Mouse (Mus musculus) limb, embryonic 11.5 days (tissue): ENCODE measurements around the gene Zfp324. TPM values are rescaled to one million over a fixed set of nuclear protein-coding genes. Genes with fewer than 3 reads are reported as not detected.

ENCODE experiments used
- ATAC-seq: fragments of 200-750 bp; cut with Nextera tagmentation; 2 replicates; pipeline ENCODE4 v1.8.0; 2017; ENCODE audit warnings: low read depth; ENCODE audit not compliant: insufficient number of reproducible peaks, low FRiP score, low TSS enrichment
- DNase-seq: peaks from one replicate; pipeline ENCODE4 v3.0.0-alpha.2; 2015; ENCODE audit warnings: low spot score
- H3K27ac ChIP-seq: fragments of 300-500 bp; sonication (generic); replicated peaks from 2 replicates; pipeline ENCODE4 v1.5.1; 2014; ENCODE audit warnings: low read depth, mild to moderate bottlenecking, low read length
- H3K27me3 ChIP-seq: fragments of 300-500 bp; sonication (generic); 2 replicates; pipeline ENCODE4 v1.6.1; 2014; ENCODE audit warnings: mild to moderate bottlenecking, low read length, mixed read lengths; ENCODE audit not compliant: control insufficient read depth, insufficient read depth
- H3K36me3 ChIP-seq: fragments of 300-500 bp; sonication (generic); 2 replicates; pipeline ENCODE4 v1.6.1; 2014; ENCODE audit warnings: mild to moderate bottlenecking, low read length, moderate library complexity, mixed read lengths; ENCODE audit not compliant: control insufficient read depth, insufficient read depth
- H3K4me1 ChIP-seq: fragments of 300-500 bp; sonication (generic); 2 replicates; pipeline ENCODE4 v1.6.1; 2014; ENCODE audit warnings: low read length, mixed read lengths; ENCODE audit not compliant: control insufficient read depth, insufficient read depth
- H3K4me2 ChIP-seq: fragments of 300-500 bp; sonication (generic); 2 replicates; pipeline ENCODE4 v1.6.1; 2014; ENCODE audit warnings: low read depth, mild to moderate bottlenecking, moderate library complexity; ENCODE audit not compliant: severe bottlenecking
- H3K4me3 ChIP-seq: fragments of 300-500 bp; sonication (generic); 2 replicates; pipeline ENCODE4 v1.5.1; 2014; ENCODE audit warnings: low read depth, low read length
- H3K9ac ChIP-seq: fragments of 300-500 bp; sonication (generic); 2 replicates; pipeline ENCODE4 v1.6.1; 2014; ENCODE audit warnings: mild to moderate bottlenecking, low read length
- H3K9me3 ChIP-seq: fragments of 300-500 bp; sonication (generic); 2 replicates; pipeline ENCODE4 v1.6.1; 2016; ENCODE audit warnings: low read length; ENCODE audit not compliant: control insufficient read depth
- WGBS: fragments of 180-500 bp; shearing (Covaris S2); extraction: QIAGEN DNeasy Blood & Tissue Kit; methylation state at CpG from one replicate; pipeline ENCODE4 v1.1.7; 2014; 5-methylcytosine and 5-hydroxymethylcytosine counted together
- polyA plus RNA-seq: library from polyadenylated mRNA; unstranded; fragments of >200 nt; fragmentation: Nextera tagmentation; extraction: Ambion mirVana; gene quantifications from 2 replicates; pipeline ENCODE4 v1.2.1, GENCODE M21; 2014

Gene Zfp324
- polyA plus RNA-seq, 1 experiment from 2014 or later, result 8.2 TPM

- no peaks in the 10 kb centered on the region for H3K4me1 ChIP-seq
- no peak overlapping the region for H3K9ac ChIP-seq
- no peak overlapping the region for H3K4me2 ChIP-seq
- no peaks in the 10 kb centered on the region for H3K36me3 ChIP-seq
- H3K9me3 ChIP-seq, result no peaks in the 10 kb centered on the region
- no peak for DNase-seq
- H3K4me3 ChIP-seq, result no peak overlapping the region
- WGBS, result 76% methylated on average over 5 of the region's 5 CpGs
- H3K27ac ChIP-seq, result no peak overlapping the region
- H3K27me3 ChIP-seq, result no peaks in the 10 kb centered on the region
- ATAC-seq, result no peak
These were observed 8.1 kb upstream of the Zfp324 start for GRCm38 (mm10) chr7:12957511-12957910.

GRCm38 (mm10) chr7:12958948-12959347 lies 6.7 kb upstream of the Zfp324 start:
- no peak for ATAC-seq
- no peaks in the 10 kb centered on the region for H3K27me3 ChIP-seq
- H3K4me1 ChIP-seq, result no peaks in the 10 kb centered on the region
- H3K9me3 ChIP-seq, result no peaks in the 10 kb centered on the region
- no peak overlapping the region for H3K27ac ChIP-seq
- no peak overlapping the region for H3K4me2 ChIP-seq
- H3K36me3 ChIP-seq, result no peaks in the 10 kb centered on the region
- no peak for DNase-seq
- H3K9ac ChIP-seq, result no peak overlapping the region
- 76% methylated on average over 4 of the region's 4 CpGs for WGBS
- no peak overlapping the region for H3K4me3 ChIP-seq

- no peak for ATAC-seq
- Histone ChIP-seq H3K27ac (no peak overlapping the region), H3K27me3 (no peaks in the 10 kb centered on the region), H3K36me3 (no peaks in the 10 kb centered on the region), H3K4me1 (no peaks in the 10 kb centered on the region), H3K4me3 (no peak overlapping the region), H3K9me3 (no peaks in the 10 kb centered on the region), H3K9ac (no peak overlapping the region), H3K4me2 (no peak overlapping the region)
- no peak for DNase-seq
- 16% methylated on average over 4 of the region's 4 CpGs for WGBS
These were observed 5.9 kb upstream of the Zfp324 start for GRCm38 (mm10) chr7:12959718-12960117.

GRCm38 (mm10) chr7:12961511-12962141 lies 4.0 kb upstream of the Zfp324 start:
- peak overlapping the region; percentile 39 for H3K4me2 ChIP-seq
- H3K27ac ChIP-seq, result peak overlapping the region; percentile 24; the same call in 1 of the 2 replicates
- peak; percentile 78 for DNase-seq
- H3K27me3 ChIP-seq, result no peaks in the 10 kb centered on the region
- no peaks in the 10 kb centered on the region for H3K9me3 ChIP-seq
- H3K36me3 ChIP-seq, result no peaks in the 10 kb centered on the region
- WGBS, result 4% methylated on average over 29 of the region's 29 CpGs
- peak overlapping the region; percentile 42 for H3K4me3 ChIP-seq
- ATAC-seq, result peak; percentile 78
- H3K9ac ChIP-seq, result peak overlapping the region; percentile 55
- peaks cover 2% of the 10 kb centered on the region; the same call in 1 of the 2 replicates for H3K4me1 ChIP-seq

DNA sequence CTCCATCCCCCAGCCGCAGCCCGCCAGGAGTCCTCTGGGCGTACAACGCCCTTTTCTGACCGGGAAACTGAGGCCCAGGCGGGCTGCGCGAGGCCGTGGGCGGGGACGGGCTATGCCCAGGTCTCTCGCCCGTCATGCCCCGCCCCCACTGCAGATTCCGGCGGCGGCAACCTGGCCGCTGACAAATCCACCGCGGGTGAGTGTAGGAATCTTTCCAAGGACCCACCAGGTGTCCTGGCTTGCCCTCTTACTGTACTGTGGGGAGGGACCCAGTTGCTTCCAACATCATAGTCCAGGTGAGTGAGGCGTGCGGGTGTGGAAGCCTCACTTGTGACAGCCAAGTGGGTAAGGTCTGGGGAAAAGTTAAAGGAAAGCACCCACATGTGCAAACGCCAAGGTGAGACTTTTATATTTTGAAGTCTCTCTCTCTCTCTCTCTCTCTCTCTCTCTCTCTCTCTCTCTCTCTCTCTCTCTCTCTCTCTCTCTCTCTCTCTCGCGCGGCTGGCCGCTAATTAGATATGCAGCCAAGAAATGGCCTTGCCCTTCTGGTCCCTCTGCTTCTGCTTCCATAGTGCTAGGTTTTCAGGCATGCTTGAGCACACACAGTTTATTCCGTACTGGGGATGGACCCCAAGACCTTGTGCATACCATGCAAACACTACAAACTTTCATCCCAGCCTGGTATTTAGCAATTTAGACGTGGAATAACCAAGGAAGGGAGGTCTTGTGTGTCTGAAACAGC lies 637 bp downstream of the Zfp324 start:
- 1% methylated on average over 25 of the region's 29 CpGs for WGBS
- peak; percentile 67 for DNase-seq
- ATAC-seq, result peak; percentile 24

DNA sequence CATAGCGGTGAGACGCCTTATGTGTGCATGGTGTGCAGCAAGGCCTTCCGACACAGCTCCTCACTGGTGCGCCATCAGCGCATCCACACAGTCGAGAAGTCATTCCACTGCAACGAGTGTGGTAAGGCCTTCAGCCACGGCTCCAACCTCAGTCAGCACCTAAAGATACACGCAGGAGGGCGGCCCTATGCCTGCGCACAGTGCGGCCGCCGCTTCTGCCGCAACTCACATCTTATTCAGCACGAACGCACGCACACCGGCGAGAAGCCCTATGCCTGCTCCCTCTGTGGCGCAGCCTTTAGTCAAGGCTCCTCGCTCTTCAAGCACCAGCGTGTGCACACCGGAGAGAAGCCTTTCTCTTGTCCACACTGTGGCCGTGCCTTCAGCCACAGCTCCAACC lies 5.3 kb downstream of the Zfp324 start:
- no peak for DNase-seq
- no peak for ATAC-seq
- Histone ChIP-seq H3K4me1 (peaks cover 6% of the 10 kb centered on the region; the same call in 1 of the 2 replicates), H3K27me3 (no peaks in the 10 kb centered on the region), H3K9me3 (no peaks in the 10 kb centered on the region), H3K4me2 (no peak overlapping the region), H3K36me3 (peaks cover 10% of the 10 kb centered on the region), H3K27ac (no peak overlapping the region), H3K4me3 (no peak overlapping the region), H3K9ac (no peak overlapping the region)
- 94% methylated on average over 25 of the region's 25 CpGs for WGBS

More for the DNA sequence above, 637 bp downstream of the Zfp324 start:
- H3K36me3 ChIP-seq, result peaks cover 9% of the 10 kb centered on the region
- peak overlapping the region; percentile 75 for H3K27ac ChIP-seq
- no peaks in the 10 kb centered on the region for H3K9me3 ChIP-seq
- peak overlapping the region; percentile 86 for H3K4me3 ChIP-seq
- H3K4me2 ChIP-seq, result peak overlapping the region; percentile 91
- no peaks in the 10 kb centered on the region for H3K27me3 ChIP-seq
- H3K4me1 ChIP-seq, result peaks cover 6% of the 10 kb centered on the region; the same call in 1 of the 2 replicates
- peak overlapping the region; percentile 89 for H3K9ac ChIP-seq

- peak within 1 kb of the TSS; percentile 58 for H3K4me2 ChIP-seq
- DNase-seq (peak; percentile 97), ATAC-seq (peak; percentile 99)
- no peaks in the 10 kb centered on the region for H3K4me1 ChIP-seq
- peak within 1 kb of the TSS; percentile 68 for H3K9ac ChIP-seq
- WGBS, result under 1% methylated on average over 47 of the region's 49 CpGs
- no peaks in the 10 kb centered on the region for H3K27me3 ChIP-seq
- H3K36me3 ChIP-seq, result peaks cover 3% of the 10 kb centered on the region; the same call in 1 of the 2 replicates
- peak within 1 kb of the TSS; percentile 65 for H3K4me3 ChIP-seq
- no peaks in the 10 kb centered on the region for H3K9me3 ChIP-seq
- H3K27ac ChIP-seq, result peak within 1 kb of the TSS; percentile 88
These were observed 12.2 kb downstream of the Zfp324 start, which contains the start of gene Zfp446 for GRCm38 (mm10) chr7:12977682-12978389. Zfp446 (plus strand) TSS chr7:12977848.
